Mouse (Mus musculus) urinary bladder, postnatal 14 days (tissue): ENCODE results near the gene Frem3.
A peak's percentile ranks its signal among the peaks of the same experiment; 100 is the strongest.

Experiments used
- DNase-seq: peaks from one replicate; pipeline ENCODE4 v3.0.0; 2021; ENCODE audit warnings: low spot score

The Frem3 gene

GRCm38 (mm10) chr8:80610549-80611440 lies at the start of gene Frem3:
Gene Frem3, plus strand, starts transcription at chr8:80611080.
- DNase-seq: no peak

- no peak for DNase-seq
Measured at GRCm38 (mm10) chr8:80564205-80564839, 46.6 kb upstream of the Frem3 start.

- no peak for DNase-seq
Measured at GRCm38 (mm10) chr8:80567471-80567870, 43.4 kb upstream of the Frem3 start.

GRCm38 (mm10) chr8:80568243-80568995 lies 42.5 kb upstream of the Frem3 start:
- no peak for DNase-seq

GRCm38 (mm10) chr8:80572417-80573061 lies 38.3 kb upstream of the Frem3 start:
- no peak for DNase-seq

- no peak for DNase-seq
Measured at GRCm38 (mm10) chr8:80577126-80577525, 33.8 kb upstream of the Frem3 start.

GRCm38 (mm10) chr8:80579038-80579437 lies 31.8 kb upstream of the Frem3 start:
- DNase-seq: no peak

GRCm38 (mm10) chr8:80592626-80593025 lies 18.3 kb upstream of the Frem3 start:
- no peak for DNase-seq

- no peak for DNase-seq
Measured at GRCm38 (mm10) chr8:80600600-80601170, 10.2 kb upstream of the Frem3 start.

- no peak for DNase-seq
Measured at GRCm38 (mm10) chr8:80601886-80602285, 9.0 kb upstream of the Frem3 start.

- DNase-seq: no peak
Measured at GRCm38 (mm10) chr8:80607082-80607481, 3.8 kb upstream of the Frem3 start.

GRCm38 (mm10) chr8:80611441-80611751 lies 516 bp downstream of the Frem3 start:
- DNase-seq: no peak

GRCm38 (mm10) chr8:80619787-80620186 lies 8.9 kb downstream of the Frem3 start:
- no peak for DNase-seq

GRCm38 (mm10) chr8:80647394-80647793 lies 36.5 kb downstream of the Frem3 start:
- no peak for DNase-seq

GRCm38 (mm10) chr8:80657639-80658038 lies 46.8 kb downstream of the Frem3 start:
- DNase-seq: no peak

- no peak for DNase-seq
Measured at GRCm38 (mm10) chr8:80661055-80661454, 50.2 kb downstream of the Frem3 start.

GRCm38 (mm10) chr8:80663476-80663875 lies 52.6 kb downstream of the Frem3 start:
- no peak for DNase-seq

GRCm38 (mm10) chr8:80669277-80669901 lies 58.5 kb downstream of the Frem3 start:
- DNase-seq: no peak

GRCm38 (mm10) chr8:80682594-80682993 lies 71.7 kb downstream of the Frem3 start:
- no peak for DNase-seq

GRCm38 (mm10) chr8:80683756-80684335 lies 73.0 kb downstream of the Frem3 start:
- no peak for DNase-seq

GRCm38 (mm10) chr8:80688141-80688540 lies 77.3 kb downstream of the Frem3 start:
- peak; percentile 80 for DNase-seq
